Mouse (Mus musculus): Measurements from ENCODE around the gene Slc16a12.

Gene Slc16a12

GRCm38 (mm10) chr19:34726254-34726962 is 20.7 kb downstream of the Slc16a12 start:
- DNase-seq, result no peak

- DNase-seq, result peak; percentile 59
Measured at GRCm38 (mm10) chr19:34725418-34725817, 21.7 kb downstream of the Slc16a12 start.

GRCm38 (mm10) chr19:34724598-34724997 is 22.5 kb downstream of the Slc16a12 start:
- no peak for DNase-seq

- DNase-seq, result no peak
Measured at GRCm38 (mm10) chr19:34722541-34722940, 24.5 kb downstream of the Slc16a12 start.

- DNase-seq, result no peak
Measured at GRCm38 (mm10) chr19:34720130-34720529, 27.0 kb downstream of the Slc16a12 start.

GRCm38 (mm10) chr19:34718963-34719362 is 28.1 kb downstream of the Slc16a12 start:
- peak; percentile 41 for DNase-seq

- DNase-seq, result peak; percentile 58
Measured at GRCm38 (mm10) chr19:34718478-34718877, 28.6 kb downstream of the Slc16a12 start.

DNA sequence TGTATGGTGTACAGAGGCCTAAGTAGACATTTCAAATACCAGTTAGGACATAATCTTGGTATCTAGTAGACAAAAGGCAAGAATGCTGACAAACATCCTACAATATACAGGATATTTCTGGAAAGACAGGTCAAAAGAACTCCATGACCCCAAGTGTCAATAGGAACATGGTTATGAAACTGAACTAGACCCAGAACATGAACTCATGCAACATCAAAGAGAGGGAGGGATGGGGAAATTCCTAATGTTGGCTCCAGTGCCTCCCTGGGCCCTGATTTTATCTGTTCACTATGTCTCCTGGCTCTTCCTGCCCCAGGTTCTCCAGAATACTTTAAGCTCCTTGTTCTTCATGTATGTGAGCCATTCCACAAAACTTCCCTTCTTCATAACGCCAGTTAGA is 31.2 kb downstream of the Slc16a12 start:
- DNase-seq, result no peak

GRCm38 (mm10) chr19:34714250-34714666 is 32.8 kb downstream of the Slc16a12 start:
- DNase-seq, result peak; percentile 41

DNA sequence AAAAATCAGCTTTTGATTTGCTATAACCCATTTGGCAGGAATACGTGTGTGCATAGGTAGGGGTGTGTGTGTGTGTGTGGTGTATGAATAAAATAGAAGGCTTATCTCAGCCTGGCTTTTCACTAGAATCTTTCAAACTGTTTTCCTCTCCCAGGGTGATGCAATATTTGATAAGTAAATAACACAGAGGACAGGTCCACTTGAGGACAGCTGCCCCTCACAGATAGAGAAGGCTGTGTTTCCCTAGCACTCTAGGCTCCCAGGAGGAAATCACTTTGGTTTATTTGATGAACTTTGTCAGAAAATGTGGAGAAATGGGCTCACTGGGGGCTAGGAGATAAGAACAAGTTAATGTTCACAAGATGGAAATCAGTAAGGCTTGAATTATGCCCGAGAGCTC is 35.0 kb downstream of the Slc16a12 start:
- DNase-seq, result no peak

- DNase-seq, result peak; percentile 63
Measured at GRCm38 (mm10) chr19:34708221-34708620, 38.9 kb downstream of the Slc16a12 start.

- DNase-seq, result no peak
Measured at GRCm38 (mm10) chr19:34707571-34707970, 39.5 kb downstream of the Slc16a12 start.

DNA sequence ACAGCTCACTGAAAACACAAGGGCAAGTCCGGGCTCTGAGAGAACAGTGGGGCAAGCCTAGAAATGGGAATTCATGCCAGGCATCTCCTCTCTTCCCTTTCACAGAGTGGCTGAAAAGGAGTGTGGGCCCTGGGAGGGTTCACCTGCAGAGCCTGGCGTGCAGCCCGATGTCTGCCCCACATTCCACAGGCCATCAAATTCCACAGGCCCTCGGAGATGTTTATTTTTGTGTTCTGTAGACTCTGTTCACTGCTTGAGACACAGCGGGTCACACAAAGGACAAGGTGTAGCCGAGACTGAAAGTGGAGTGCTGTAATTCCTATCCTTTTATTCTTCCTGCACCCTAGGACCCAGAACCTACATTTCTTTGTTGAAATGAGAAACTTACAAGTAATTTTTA is 40.8 kb downstream of the Slc16a12 start:
- DNase-seq, result peak; percentile 87

- DNase-seq, result no peak
Measured at GRCm38 (mm10) chr19:34705141-34705540, 41.9 kb downstream of the Slc16a12 start.

DNA sequence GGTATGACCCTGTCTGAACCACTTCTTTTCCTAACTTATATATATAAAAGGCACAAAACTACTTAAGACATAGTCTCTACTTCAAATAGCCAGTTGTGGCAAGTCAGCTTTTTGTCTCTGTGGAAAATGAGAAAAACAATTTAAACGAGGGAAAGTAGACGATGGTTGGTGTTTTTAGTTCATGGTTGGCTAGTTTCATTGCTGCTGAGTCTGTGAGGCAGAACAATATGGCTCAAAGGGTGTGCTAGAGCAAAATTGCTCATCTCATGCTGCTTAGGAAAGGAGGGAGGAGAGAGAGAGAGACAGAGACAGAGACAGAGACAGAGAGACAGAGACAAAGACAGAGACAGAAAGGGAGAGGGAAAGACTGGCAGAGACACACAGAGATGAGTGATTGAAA is 47.8 kb downstream of the Slc16a12 start:
- peak; percentile 41 for DNase-seq

- DNase-seq, result no peak
Measured at GRCm38 (mm10) chr19:34698852-34699251, 48.2 kb downstream of the Slc16a12 start.

DNA sequence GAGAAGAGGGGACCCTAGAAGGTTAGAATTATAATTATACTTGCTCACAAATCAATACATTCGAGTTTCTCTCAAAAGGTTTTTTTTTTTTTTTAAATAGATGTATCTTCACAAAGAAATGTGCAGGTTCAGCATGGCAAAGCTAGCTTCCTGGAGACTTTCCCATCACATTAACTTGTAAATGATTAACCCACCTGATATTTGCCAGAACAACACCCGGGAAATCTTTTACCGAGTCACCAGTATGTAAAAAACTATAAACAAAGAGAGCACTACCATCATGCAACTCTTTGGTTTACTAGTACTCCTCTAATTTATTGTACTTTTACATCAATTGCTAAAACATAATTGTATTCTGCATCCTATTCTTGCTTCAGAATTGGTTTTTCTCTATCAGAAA is 48.7 kb downstream of the Slc16a12 start:
- DNase-seq, result peak; percentile 75

DNA sequence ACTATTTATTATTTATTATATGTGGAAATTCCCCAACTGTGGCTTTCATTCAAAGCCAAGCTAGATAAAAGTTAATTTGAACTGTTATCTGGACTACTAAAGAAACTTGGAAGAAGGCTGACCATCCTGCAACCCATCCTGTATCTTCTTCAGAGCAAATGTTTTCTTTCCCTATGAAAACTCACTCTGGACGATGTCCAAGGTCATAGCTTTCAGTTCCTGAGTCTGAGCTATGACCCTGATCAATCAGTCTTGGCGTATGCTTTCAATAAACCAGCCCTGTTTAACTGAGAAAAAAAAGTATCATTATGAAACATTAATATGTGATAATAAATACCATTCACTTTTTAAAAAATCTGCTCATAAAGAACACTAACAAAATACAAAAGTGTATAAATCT is 49.6 kb downstream of the Slc16a12 start:
- DNase-seq, result no peak

DNA sequence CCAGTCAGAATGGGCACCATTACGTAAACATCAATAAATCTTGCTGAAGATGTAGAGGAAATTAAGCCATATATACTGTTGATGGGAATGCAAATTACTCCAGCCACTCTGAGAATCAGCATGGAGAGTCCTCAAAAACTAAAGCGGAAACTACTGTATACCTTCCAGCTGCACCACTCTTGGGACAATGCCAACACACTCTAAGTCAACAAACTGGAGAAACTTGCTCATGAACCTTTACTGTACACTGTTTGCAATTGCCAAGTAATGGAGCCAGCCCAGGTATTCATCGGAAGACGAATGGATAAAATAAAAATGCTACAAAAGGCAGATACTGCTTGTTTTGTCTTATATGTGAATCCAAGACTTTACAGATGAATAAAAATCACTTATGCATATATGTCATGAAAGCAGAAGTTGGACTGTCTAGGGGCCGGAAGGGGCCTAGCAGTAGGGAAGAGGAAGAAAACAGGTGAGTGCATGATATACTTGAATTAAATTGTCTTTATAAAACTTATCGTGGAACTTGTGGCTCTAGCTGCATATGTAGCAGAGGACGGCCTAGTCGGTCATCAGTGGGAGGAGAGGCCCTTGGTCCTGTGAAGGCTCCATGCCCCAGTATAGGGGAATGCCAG is 50.6 kb downstream of the Slc16a12 start:
- no peak for DNase-seq

DNA sequence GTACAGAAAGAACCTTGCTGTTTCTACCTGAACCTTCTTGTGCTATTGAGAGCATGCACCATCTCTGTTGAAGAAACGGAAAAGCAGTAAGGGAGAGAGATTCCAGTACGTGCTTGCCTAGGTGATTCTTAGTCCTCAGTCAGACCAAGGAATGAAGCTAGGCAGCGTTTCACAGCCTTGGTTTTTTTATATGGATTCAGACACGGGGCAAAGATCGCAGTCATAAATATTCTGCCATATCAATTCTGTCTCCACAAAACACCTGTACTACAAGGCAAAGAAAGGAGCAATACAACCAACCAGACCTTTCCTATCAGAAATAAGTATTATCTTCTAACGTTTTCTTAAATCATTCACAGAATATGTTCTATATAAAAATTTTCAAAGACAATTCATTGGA is 55.7 kb downstream of the Slc16a12 start:
- no peak for DNase-seq

DNA sequence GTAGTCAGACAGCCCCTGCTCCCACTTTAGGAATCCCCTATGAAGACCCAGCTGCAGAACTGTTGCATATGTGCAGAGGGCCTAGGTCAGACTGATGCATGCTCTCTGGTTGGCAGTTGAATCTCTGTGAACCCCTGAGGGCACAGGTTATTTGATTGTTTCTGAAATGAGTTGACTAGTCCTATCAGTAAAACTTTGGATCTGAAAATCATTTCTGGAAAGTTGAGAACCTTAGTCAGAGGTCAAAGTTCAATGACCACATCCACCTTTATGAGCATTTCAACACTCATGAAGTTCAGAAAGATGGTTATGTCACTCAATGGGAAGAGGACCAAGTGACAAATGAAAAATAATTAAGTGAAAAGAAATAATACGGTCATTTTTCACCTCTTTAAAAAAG is 61.6 kb downstream of the Slc16a12 start:
- no peak for DNase-seq

GRCm38 (mm10) chr19:34684857-34685256 is 62.2 kb downstream of the Slc16a12 start:
- peak; percentile 76 for DNase-seq

- DNase-seq, result no peak
Measured at GRCm38 (mm10) chr19:34678428-34678827, 68.7 kb downstream of the Slc16a12 start.

- DNase-seq, result peak; percentile 48
Measured at GRCm38 (mm10) chr19:34673476-34673875, 73.6 kb downstream of the Slc16a12 start.

DNA sequence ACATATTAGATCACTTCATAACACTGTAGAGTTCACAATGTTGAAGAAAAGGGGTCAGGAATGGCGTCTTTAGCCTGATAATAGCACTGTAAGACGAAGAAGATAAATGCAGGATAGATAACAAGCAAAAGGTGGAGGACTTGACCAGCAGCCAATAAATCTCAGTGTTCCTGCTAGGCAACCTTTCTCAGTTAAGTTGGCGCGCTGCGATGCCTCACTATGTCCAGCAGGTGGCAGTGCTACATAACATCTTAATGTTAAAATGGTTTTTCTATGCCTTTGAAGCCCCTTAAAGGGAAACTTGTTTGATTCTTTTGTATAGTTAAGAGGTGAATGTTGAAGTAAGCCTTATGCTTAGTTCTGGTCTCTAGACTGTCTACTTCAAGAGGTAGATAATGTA is 81.0 kb downstream of the Slc16a12 start:
- DNase-seq, result peak; percentile 82

All from kidney, postnatal 14 days (tissue).